Mouse (Mus musculus) cerebellum, postnatal 10 days (tissue): ENCODE data around the gene Nsf.

Source experiments
- DNase-seq, 2 experiments: peaks; one replicate each; pipeline ENCODE4 v3.0.0; 2021; ENCODE audit warnings: mixed read lengths in 2 of 2

Nsf gene

DNA sequence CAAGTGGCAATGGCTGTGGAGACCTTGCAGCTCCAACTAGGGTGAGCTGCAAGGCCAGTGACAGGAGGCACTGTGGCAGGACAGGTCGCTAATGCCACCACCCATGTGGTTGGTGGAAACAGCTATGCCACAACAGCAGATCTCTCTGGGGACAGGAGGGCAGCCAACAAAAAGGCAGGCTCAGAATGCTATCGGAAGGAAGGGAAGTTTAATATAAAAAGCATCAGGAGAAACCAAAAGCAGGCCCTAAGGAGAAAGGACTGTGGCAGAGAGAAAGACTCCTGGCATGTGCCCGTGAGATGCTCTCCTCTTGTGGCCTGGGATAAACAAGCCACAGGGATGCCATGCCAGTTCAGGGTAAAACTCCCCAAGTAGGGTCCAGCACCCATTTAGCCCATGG, 122.1 kb downstream of the Nsf start:
- DNase-seq = no peak

DNA sequence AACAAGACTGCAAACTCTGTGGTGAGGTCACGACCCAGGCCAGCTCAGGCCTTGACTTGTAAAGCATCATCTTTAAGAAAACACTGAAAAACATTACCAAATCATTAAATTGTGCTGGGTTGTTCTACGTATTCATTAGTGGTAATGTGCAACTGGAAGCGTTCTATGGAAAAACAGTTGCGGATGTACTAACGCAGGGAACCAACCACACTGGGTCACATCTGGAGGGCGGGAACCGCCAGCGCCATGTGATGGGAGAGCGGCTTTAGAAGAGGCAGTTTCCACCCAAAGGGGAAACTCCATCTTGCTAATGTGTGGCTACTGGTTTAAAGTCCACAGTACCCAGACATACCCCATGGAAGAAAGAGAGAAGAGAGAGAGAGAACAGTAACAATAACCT, 123.4 kb downstream of the Nsf start:
- DNase-seq = no peak

DNA sequence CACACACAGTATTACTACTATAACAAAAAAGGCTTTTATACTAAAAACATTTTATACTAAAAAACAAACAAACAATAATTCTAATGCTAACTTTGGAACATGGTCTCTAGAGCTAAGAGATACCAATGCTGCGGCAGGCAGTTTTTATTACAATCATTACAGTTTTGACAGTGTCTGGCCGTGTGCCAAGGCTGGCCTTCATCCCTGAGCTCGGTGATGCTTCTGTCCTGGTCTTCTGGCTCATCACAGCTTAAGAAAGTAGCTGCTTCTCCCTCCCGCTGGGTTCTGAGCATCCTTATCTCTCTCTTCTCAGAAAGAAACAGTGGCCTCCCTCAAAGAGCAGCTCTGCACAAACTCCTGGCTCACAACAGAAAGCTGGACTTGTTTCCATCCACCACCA, 123.9 kb downstream of the Nsf start:
- DNase-seq = no peak

- no peak for DNase-seq
These were observed 125.0 kb downstream of the Nsf start for GRCm38 (mm10) chr11:103828866-103829265.

DNA sequence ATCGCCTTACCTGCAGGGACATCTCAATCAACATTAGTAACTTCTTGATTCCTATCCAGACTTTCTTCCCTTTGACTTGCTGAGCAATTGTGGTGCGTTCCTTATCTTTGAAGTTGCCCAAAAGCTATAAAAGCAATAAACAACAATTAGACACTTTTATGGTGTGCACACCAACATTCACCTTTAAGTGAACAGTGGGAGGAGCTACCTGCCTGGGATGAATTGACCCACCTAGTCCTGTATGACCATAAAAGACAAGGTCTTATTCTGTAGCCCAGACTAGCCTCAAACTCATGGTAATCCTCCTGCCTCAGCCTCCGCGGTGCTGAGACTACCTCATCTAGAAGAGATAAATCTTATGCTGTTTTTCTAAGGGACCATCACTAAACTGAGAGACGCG, 126.7 kb downstream of the Nsf start:
- no peak for DNase-seq

DNA sequence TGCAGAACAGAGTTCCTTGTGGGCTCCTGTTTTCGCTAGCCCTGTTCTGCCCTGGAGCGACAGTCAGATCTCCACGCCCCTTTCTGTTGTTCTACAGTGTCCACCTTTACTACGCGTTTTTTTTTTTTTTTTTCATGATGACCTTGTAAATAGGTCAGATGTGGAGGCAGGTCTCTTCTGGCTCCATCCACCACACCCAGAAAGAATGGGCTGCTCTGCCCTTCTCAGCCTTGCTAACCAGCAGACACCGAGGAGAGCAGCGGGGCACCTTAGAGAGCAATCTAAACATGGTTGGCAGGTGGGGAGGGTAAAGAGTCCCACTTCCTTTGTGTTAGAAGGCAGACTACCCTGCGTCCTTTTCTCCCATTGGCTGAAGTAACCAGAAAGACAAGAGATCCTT, 137.1 kb downstream of the Nsf start:
- DNase-seq = no peak

DNA sequence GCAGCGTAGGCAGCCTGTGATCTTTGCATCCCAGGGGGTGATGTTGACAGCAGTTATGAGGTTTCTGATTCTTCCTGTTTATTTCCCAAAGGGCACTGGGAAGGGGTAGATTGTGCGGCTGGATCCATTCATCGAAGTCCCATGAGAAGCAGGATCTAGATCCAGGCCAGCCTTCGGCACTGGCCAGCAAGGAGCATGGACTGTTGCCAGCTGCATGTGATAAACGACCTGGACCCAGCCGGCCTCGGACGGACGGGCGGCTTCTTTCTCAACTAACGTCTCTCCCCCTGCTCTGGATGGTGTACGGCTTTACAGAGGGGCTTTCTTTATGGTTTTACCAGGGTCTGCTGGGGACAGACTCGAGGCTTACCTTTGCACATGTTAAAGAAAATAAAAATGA, 137.9 kb downstream of the Nsf start:
- DNase-seq = peak; percentile 78 to 80

DNA sequence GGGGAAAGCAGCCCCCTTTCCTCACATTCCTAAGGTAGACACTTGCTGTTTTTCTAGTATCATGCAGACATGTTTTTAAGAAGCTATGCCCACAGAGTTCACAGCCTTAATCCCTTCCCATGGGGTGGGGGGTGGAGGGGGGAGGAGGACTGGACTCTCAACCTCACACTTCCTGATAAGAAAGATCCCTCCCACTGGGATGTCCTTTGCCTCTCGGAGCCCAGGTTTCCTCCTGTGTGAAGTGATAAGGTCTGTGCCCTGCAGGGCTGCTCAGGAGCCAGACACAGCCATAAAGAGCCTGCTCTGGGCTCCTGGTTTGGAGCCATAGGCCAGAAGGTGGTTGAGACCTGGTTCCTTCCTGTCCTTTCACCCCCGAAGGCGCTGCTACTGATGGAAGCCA, 139.0 kb downstream of the Nsf start:
- DNase-seq = no peak

DNA sequence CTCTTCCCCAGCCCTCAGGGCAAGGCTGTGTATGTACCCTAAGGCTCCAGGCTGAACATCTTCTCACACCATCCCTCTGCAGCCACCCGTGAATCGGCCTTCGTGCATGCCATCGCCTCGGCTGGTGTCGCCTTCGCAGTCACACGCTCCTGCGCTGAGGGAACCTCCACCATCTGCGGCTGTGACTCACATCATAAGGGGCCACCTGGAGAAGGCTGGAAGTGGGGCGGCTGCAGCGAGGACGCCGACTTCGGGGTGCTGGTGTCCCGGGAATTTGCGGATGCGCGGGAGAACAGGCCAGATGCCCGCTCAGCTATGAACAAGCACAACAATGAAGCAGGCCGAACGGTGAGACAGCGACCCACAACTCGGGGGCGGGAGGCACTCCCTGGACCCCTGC, 142.6 kb downstream of the Nsf start:
- no peak for DNase-seq

DNA sequence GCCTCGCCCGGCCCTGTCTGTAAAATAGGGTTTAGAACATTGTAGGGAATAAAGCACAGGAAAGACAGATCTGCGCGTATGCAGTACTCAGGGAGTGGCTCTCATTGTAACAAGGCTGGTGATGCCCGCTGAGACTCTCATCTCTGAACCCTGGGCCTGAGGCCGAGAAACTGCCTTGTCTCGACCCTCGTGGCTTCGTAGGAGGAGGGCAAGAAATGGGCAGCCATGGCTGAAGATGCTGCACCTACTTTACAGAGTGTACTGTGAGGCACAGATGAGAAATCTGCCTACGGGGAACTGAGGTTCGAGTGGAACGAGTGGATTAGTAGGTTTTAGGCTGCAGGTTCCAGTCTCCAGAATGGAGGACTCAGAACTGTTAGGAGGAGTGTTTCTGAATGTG, 143.2 kb downstream of the Nsf start:
- peak in 1 of 2 experiments; percentile 42 for DNase-seq

GRCm38 (mm10) chr11:103809611-103810598, 144.0 kb downstream of the Nsf start:
- peak; percentile 46 to 53 for DNase-seq

DNA sequence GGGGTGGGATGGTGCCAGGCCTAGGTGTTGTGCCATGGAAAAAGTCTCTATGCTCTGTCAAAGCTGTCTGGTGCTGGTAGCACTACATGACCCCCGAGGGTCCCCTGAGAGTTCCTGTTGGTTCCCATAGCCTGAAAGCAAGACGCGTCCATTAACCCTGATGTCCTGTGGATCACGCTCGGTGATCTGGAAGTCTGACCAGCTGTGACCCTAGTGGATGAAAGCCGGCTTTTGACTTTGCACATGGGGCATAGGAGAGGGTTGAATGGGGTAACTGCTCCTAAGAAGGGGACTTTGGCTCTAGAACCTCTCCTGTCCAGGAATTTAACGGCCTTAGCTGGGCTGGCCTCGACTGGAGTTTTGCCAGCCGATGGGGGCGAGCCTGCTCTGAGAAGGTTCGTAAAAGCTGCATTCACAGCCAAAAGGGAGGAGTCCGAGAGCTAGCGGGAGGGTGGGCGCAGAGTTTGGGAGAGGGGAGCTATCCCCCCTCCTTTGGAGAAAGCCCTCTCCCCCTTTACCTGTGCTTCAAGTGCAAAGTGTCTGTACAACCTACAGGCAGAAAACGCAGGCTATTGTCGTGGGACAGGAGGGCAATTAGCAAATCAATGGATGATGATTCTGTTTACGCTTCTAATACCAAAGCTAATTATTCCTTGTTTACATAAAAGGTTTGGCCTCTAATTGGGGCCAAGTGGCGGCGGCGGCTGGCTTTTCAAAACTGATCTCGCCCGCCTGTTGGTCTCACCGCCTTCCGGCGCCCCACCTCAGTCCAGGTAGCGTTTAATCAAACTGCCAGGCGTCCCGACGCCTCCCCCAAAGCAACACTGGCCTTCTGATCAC, 144.9 kb downstream of the Nsf start:
- peak; percentile 65 to 67 for DNase-seq

- DNase-seq = peak; percentile 82 to 85
These were observed 145.9 kb downstream of the Nsf start for GRCm38 (mm10) chr11:103807966-103808365.

- DNase-seq = no peak
These were observed 149.1 kb downstream of the Nsf start for GRCm38 (mm10) chr11:103804804-103805203.

DNA sequence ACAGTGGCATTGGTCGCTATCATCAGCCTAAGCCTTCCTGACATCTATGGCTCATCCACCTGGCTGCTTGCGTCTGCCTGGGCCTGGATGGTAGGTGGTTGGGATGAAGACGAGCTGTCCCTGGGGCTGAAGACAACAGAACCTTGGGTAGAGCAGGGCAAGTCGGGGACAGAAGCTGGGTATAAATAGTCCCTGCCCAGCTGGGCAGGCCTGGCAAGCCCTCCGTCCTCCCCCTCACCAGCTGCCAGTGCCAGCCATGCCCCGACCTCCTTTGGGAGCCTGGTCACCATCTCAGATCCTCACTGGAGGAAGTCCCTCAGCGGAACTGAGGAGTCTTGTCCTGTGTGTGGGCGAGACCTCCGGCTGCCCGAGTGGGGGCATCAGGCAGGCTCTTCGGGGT, 149.7 kb downstream of the Nsf start:
- peak; percentile 63 to 68 for DNase-seq

- DNase-seq = peak; percentile 48 to 53
These were observed 152.7 kb downstream of the Nsf start for GRCm38 (mm10) chr11:103801128-103801527.

DNA sequence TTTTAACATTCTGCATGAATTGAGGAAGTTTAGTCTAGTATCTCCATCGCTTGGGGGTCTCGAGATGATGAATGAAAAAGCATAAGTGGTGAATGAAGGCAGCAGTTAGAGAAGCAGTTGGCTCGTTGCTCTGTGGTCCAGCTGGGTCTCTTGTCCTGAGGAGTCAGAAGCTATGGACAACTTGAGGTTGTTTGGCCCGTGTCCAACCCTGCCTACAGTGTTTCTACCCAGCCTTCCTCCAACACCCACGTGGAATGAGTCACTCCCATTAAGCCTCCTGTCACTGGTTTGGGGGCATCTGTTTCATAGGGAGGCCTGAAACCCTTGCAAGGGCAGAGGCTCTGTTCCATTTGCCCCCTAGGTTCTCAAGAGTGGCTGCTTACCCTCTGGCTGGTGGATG, 163.9 kb downstream of the Nsf start:
- peak; percentile 51 to 64 for DNase-seq

- no peak for DNase-seq
These were observed 173.7 kb downstream of the Nsf start for GRCm38 (mm10) chr11:103780152-103780551.

GRCm38 (mm10) chr11:103774228-103774530, 179.7 kb downstream of the Nsf start:
- DNase-seq = no peak

GRCm38 (mm10) chr11:103773387-103774227, 180.2 kb downstream of the Nsf start, which contains the start of gene Wnt3:
Gene Wnt3, plus strand, starts transcription at chr11:103774150.
- peak; percentile 57 to 58 for DNase-seq

DNA sequence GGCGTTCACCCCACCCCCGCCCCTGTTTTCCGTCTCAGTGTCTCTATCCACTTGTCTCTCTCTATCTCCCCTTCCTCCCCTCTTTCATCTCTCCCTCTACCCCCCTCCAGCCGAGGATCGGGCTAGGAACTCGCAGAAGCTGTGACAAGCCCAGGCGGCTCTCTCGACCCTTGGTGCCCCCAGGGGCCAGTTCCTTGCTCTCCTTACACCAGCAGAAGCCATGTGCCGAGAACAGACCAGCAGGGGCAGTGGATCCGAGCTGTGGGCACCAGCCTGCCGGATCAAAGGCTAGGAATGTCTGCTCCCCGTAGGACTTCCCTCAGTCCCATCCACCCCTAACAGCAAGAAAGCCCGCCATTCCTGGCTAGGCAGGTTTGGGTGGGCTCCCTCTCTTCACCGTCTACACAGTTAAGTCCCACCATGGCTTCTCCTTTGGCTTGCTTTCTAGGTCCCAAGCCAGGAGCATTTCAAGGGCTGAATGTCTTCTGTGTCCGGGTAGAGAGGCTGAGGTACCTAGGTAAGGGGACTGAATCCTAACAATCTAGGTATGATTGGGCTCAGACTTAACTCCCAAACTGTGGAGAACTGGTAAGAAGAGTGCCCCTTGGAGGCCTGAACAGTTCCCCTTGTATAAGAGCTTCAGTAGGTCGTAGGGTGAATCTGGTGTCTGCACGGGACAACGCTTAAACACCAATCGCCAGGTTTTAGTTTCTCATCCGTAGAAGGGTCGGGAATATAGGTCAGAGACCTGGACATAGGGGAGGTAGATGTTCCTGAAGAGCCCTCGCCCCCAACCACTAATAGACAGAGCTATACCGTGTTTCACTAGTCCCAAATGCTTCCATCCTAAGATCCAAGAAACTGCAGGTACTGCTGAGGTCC, 181.1 kb downstream of the Nsf start:
- DNase-seq = no peak
